ENCODE assay signal across 21 mouse cellular contexts in genomic region chr15:78118275-78118995, GRCm38 (mm10). TPM values are rescaled to one million over a fixed set of nuclear protein-coding genes. Genes with fewer than 3 reads are reported as not detected.
DNase-seq lines count a peak whose midpoint lies in the region; ATAC-seq and TF ChIP-seq lines count a peak whose summit lies in the region.
"Had no signal": no experiment of that assay in that cellular context is flagged by ENCODE, and none has a peak within 500 bp of the region (broad histone marks: within the 10 kb centered on the region; RNA-seq: fewer than 3 reads in every experiment).

No protein-coding gene starts in this region.

- H3K9ac ChIP-seq in hindbrain, embryonic 16.5 days (ENCODE audit: low read depth, low read length), result peak overlapping the region; percentile 91
- H3K9ac ChIP-seq in neural tube, embryonic 13.5 days, result peak overlapping the region; percentile 80
- H3K9ac ChIP-seq in lung, postnatal 0 days (replicated peaks; ENCODE audit: low read depth), result no peak overlapping the region
- H3K9ac ChIP-seq: embryonic facial prominence, embryonic 15.5 days; stomach, embryonic 15.5 days had no signal

- peak overlapping the region; percentile 70 for H3K4me3 ChIP-seq in layer of hippocampus, adult 2 months
- peak overlapping the region; percentile 69 for H3K4me3 ChIP-seq in hindbrain, embryonic 16.5 days (ENCODE audit: low read length)
- H3K4me3 ChIP-seq in neural tube, embryonic 13.5 days, result peak overlapping the region; percentile 66
- H3K4me3 ChIP-seq in lung, postnatal 0 days (ENCODE audit: low read depth, low read length), result no peak overlapping the region

- peaks cover 23% of the 10 kb centered on the region for H3K4me1 ChIP-seq in hindbrain, embryonic 16.5 days (ENCODE audit: control insufficient read depth, insufficient read depth, low read depth, low read length)
- peaks cover 59% of the 10 kb centered on the region for H3K4me1 ChIP-seq in neural tube, embryonic 13.5 days (replicated peaks)
- no peaks in the 10 kb centered on the region for H3K4me1 ChIP-seq in lung, postnatal 0 days (ENCODE audit: insufficient read depth, low read depth, low read length)

- no peak for ATAC-seq in hindbrain, embryonic 16.5 days
- ATAC-seq in neural tube, embryonic 13.5 days (ENCODE audit: low read depth), result no peak
- ATAC-seq in lung, postnatal 0 days, result no peak
- ATAC-seq in frontal cortex, adult (ENCODE audit: low TSS enrichment), result no peak

- H3K27me3 ChIP-seq in hindbrain, embryonic 16.5 days (replicated peaks; ENCODE audit: control insufficient read depth, insufficient read depth, low read length), result no peaks in the 10 kb centered on the region
- H3K27me3 ChIP-seq in neural tube, embryonic 13.5 days, result peaks cover 11% of the 10 kb centered on the region
- peaks cover 4% of the 10 kb centered on the region for H3K27me3 ChIP-seq in lung, postnatal 0 days (replicated peaks; ENCODE audit: insufficient read depth, low read length)

- peak overlapping the region; percentile 79 for H3K4me2 ChIP-seq in hindbrain, embryonic 16.5 days (ENCODE audit: low read length)
- H3K4me2 ChIP-seq in neural tube, embryonic 13.5 days, result peak overlapping the region; percentile 67
- no peak overlapping the region for H3K4me2 ChIP-seq in lung, postnatal 0 days (replicated peaks; ENCODE audit: low read depth, low read length)

- no peaks in the 10 kb centered on the region for H3K9me3 ChIP-seq in hindbrain, embryonic 16.5 days (ENCODE audit: control insufficient read depth, low read length)
- H3K9me3 ChIP-seq in neural tube, embryonic 13.5 days, result no peaks in the 10 kb centered on the region
- no peaks in the 10 kb centered on the region for H3K9me3 ChIP-seq in lung, postnatal 0 days (ENCODE audit: low read length)
- H3K9me3 ChIP-seq: embryonic facial prominence, embryonic 15.5 days; stomach, embryonic 15.5 days had no signal

- no peak for TF ChIP-seq CTCF in layer of hippocampus, adult 2 months (conservative IDR thresholded peaks at IDR 0.05)
- TF ChIP-seq CTCF in lung, postnatal 0 days (IDR thresholded peaks at IDR 0.05), result no peak

- TF ChIP-seq EP300 in lung, postnatal 0 days (IDR thresholded peaks at IDR 0.05), result no peak

- no peak for DNase-seq in layer of hippocampus, adult 2 months (ENCODE audit: low spot score in 2 of 2)
- DNase-seq in layer of hippocampus, postnatal 25 days (ENCODE audit: extremely low spot score in 1 of 2, low spot score in 1 of 2), result no peak
- peak; percentile 77 to 79 for DNase-seq in cerebellum, postnatal 14 days
- no peak for DNase-seq in spleen, postnatal 14 days (ENCODE audit: low spot score in 2 of 2)
- DNase-seq in lung, postnatal 0 days (ENCODE audit: low spot score), result no peak
- DNase-seq: adrenal gland, postnatal 25 days; heart, adult 11 months; heart, postnatal 10 days; kidney, adult 8-10 months; lung, adult 18-20 months; right cerebral cortex, postnatal 25 days; thymus, postnatal 36 days had no signal

- WGBS in hindbrain, embryonic 16.5 days, result 38% methylated on average over 17 of the region's 18 CpGs
- 44% methylated on average over 17 of the region's 18 CpGs for WGBS in neural tube, embryonic 13.5 days
- 76% methylated on average over 15 of the region's 18 CpGs for WGBS in lung, postnatal 0 days

- peak overlapping the region; percentile 88 for H3K27ac ChIP-seq in layer of hippocampus, adult 2 months
- peak overlapping the region; percentile 18; the same call in 1 of the 2 replicates for H3K27ac ChIP-seq in hindbrain, embryonic 16.5 days (ENCODE audit: low read depth, low read length)
- peak overlapping the region; percentile 67 for H3K27ac ChIP-seq in neural tube, embryonic 13.5 days (replicated peaks)
- H3K27ac ChIP-seq in lung, postnatal 0 days (ENCODE audit: low read length), result no peak overlapping the region
- H3K27ac ChIP-seq: embryonic facial prominence, embryonic 15.5 days; stomach, embryonic 15.5 days had no signal

- H3K36me3 ChIP-seq in hindbrain, embryonic 16.5 days (ENCODE audit: control insufficient read depth, insufficient read depth, low read length), result no peaks in the 10 kb centered on the region
- H3K36me3 ChIP-seq in neural tube, embryonic 13.5 days, result no peaks in the 10 kb centered on the region
- H3K36me3 ChIP-seq in lung, postnatal 0 days (ENCODE audit: insufficient read depth, low read length), result no peaks in the 10 kb centered on the region
- H3K36me3 ChIP-seq: embryonic facial prominence, embryonic 15.5 days; G1E; stomach, embryonic 15.5 days had no signal

RNA-seq across cellular contexts. Expression of gene Cacng2, which starts 1.4 kb away (rescaled TPM):
- 10 to 100 TPM; 36.0 to 36.8 TPM for total RNA-seq in layer of hippocampus, adult 2 months (2021)
- 10 to 100 TPM; 35.5 to 40.7 TPM for total RNA-seq in layer of hippocampus, postnatal 25 days (2021)
- 15.7 TPM in 2 replicates for polyA plus RNA-seq in hindbrain, embryonic 16.5 days (2015; fragmentation: Nextera tagmentation; extraction: Ambion mirVana)
- polyA plus RNA-seq in neural tube, embryonic 13.5 days (2015; fragmentation: Nextera tagmentation; extraction: Ambion mirVana), result 9.4 and 10.6 TPM in 2 replicates
- not detected in 2 replicates for polyA plus RNA-seq in lung, postnatal 0 days (2015; fragmentation: Nextera tagmentation; extraction: Ambion mirVana)
- total RNA-seq: heart, postnatal 10 days; megakaryocyte progenitor cell, adult 5-6 weeks; neutrophil, adult 5-6 weeks had no signal
- polyA plus RNA-seq: G1E; limb, embryonic 11.5 days had no signal

RNA-seq across cellular contexts. Expression of gene Ift27, which starts 55.5 kb away (rescaled TPM):
- total RNA-seq in layer of hippocampus, adult 2 months (2021), result 10 to 100 TPM; 22.7 to 23.3 TPM
- 10 to 100 TPM; 22.8 to 26.0 TPM for total RNA-seq in layer of hippocampus, postnatal 25 days (2021)
- polyA plus RNA-seq in hindbrain, embryonic 16.5 days (2015; fragmentation: Nextera tagmentation; extraction: Ambion mirVana), result 108 and 111 TPM in 2 replicates
- 88.5 and 96.9 TPM in 2 replicates for polyA plus RNA-seq in neural tube, embryonic 13.5 days (2015; fragmentation: Nextera tagmentation; extraction: Ambion mirVana)
- polyA plus RNA-seq in lung, postnatal 0 days (2015; fragmentation: Nextera tagmentation; extraction: Ambion mirVana), result 61.6 and 62.2 TPM in 2 replicates

Comparison
In these comparisons a context has a peak if more than half of its experiments do, and no peak if none do; other contexts are left out.
1. DNase-seq: peak in cerebellum, postnatal 14 days (2 of 2); none in layer of hippocampus, adult 2 months (0 of 2), layer of hippocampus, postnatal 25 days (0 of 2), spleen, postnatal 14 days (0 of 2) and lung, postnatal 0 days (single experiment).
2. RNA of gene Cacng2, which starts 1.4 kb away (polyA plus RNA-seq): 15.7 TPM in hindbrain, embryonic 16.5 days and 9.4 to 10.6 TPM in neural tube, embryonic 13.5 days; not detected in lung, postnatal 0 days; every median in the first group is over 10 times any median in the second.